Mouse (Mus musculus) kidney, adult 2 months (tissue): ENCODE measurements around the gene Hnrnpa0. TPM values are rescaled to one million over a fixed set of nuclear protein-coding genes. Genes with fewer than 3 reads are reported as not detected.

Experiments used
- DNase-seq: peaks from one replicate; pipeline ENCODE4 v3.0.0; 2021
- H3K27ac ChIP-seq: fragments of 200-500 bp; 2 replicates; pipeline ENCODE4 v1.5.1; 2012; ENCODE audit warnings: low read depth, low read length, control low read depth, inconsistent platforms; ENCODE audit not compliant: insufficient read depth
- H3K27me3 ChIP-seq: fragments of 200-500 bp; replicated peaks from 2 replicates; pipeline ENCODE4 v1.6.1; 2012; ENCODE audit warnings: mild to moderate bottlenecking, moderate library complexity, low read length, inconsistent platforms; ENCODE audit not compliant: control insufficient read depth, insufficient read depth
- H3K36me3 ChIP-seq: fragments of 200-500 bp; 2 replicates; pipeline ENCODE4 v1.6.1; 2012; ENCODE audit warnings: mild to moderate bottlenecking, moderate library complexity, low read length, inconsistent platforms; ENCODE audit not compliant: control insufficient read depth, insufficient read depth
- H3K4me1 ChIP-seq: fragments of 200-500 bp; 2 replicates; pipeline ENCODE4 v1.6.1; 2011; ENCODE audit warnings: low read length; ENCODE audit not compliant: control insufficient read depth, insufficient read depth
- H3K4me3 ChIP-seq: fragments of 200-500 bp; 2 replicates; pipeline ENCODE4 v1.5.1; 2011; ENCODE audit warnings: mild to moderate bottlenecking, low read depth, low read length, control low read depth; ENCODE audit not compliant: insufficient read depth
- CTCF ChIP-seq: fragments of 200-500 bp; conservative IDR thresholded peaks from 2 replicates; pipeline ENCODE4 v1.5.1; 2011; ENCODE audit warnings: low read depth, mild to moderate bottlenecking, control low read depth, low read length, moderate library complexity, mixed read lengths; ENCODE audit not compliant: insufficient read depth, insufficient read length
- POLR2A ChIP-seq: fragments of 200-500 bp; IDR thresholded peaks from one replicate; pipeline ENCODE4 v1.6.1; 2011; ENCODE audit warnings: low read depth, low read length, control low read depth
- WGBS: fragments of 180-500 bp; shearing (Covaris S2); methylation state at CpG from one replicate; pipeline ENCODE4 v1.1.7; 2018; 5-methylcytosine and 5-hydroxymethylcytosine counted together
- polyA plus RNA-seq: library from polyadenylated mRNA; depleted of rRNA; stranded (reverse); fragments of >200 nt; gene quantifications from 2 replicates; pipeline ENCODE4 v1.2.3, GENCODE M21; 2012; rRNA removed

Gene Hnrnpa0
- polyA plus RNA-seq, 1 experiment: 38.3 TPM

- Histone ChIP-seq H3K4me1 (no peaks in the 10 kb centered on the region), H3K4me3 (no peak overlapping the region), H3K27ac (no peak overlapping the region), H3K27me3 (no peaks in the 10 kb centered on the region), H3K36me3 (no peaks in the 10 kb centered on the region; the same call in 1 of the 2 replicates)
- DNase-seq: no peak
- TF ChIP-seq CTCF (no peak), POLR2A (no peak)
- WGBS: 93% methylated on average over 5 of the region's 5 CpGs
These were observed 44.0 kb downstream of the Hnrnpa0 start for GRCm38 (mm10) chr13:58084396-58084795.

- Histone ChIP-seq H3K36me3 (no peaks in the 10 kb centered on the region; the same call in 1 of the 2 replicates), H3K27ac (no peak overlapping the region), H3K27me3 (no peaks in the 10 kb centered on the region), H3K4me1 (no peaks in the 10 kb centered on the region), H3K4me3 (no peak overlapping the region)
- TF ChIP-seq POLR2A: no peak
- 88% methylated on average over 11 of the region's 11 CpGs for WGBS
- no peak for DNase-seq
These were observed 44.8 kb downstream of the Hnrnpa0 start for GRCm38 (mm10) chr13:58083521-58083920.

GRCm38 (mm10) chr13:58083048-58083447, 45.3 kb downstream of the Hnrnpa0 start:
- Histone ChIP-seq H3K4me1 (no peaks in the 10 kb centered on the region), H3K36me3 (no peaks in the 10 kb centered on the region; the same call in 1 of the 2 replicates), H3K27me3 (no peaks in the 10 kb centered on the region), H3K4me3 (no peak overlapping the region), H3K27ac (no peak overlapping the region)
- WGBS: 68% methylated on average over 5 of the region's 5 CpGs
- no peak for DNase-seq
- TF ChIP-seq POLR2A (no peak), CTCF (no peak)

- no peak for DNase-seq
- Histone ChIP-seq H3K4me3 (no peak overlapping the region), H3K4me1 (0 out of 2 replicates have a peak, but pooled peaks cover 4% of the 10 kb centered on the region), H3K36me3 (no peaks in the 10 kb centered on the region), H3K27me3 (no peaks in the 10 kb centered on the region), H3K27ac (no peak overlapping the region)
- no peak for TF ChIP-seq CTCF
- no peak for TF ChIP-seq POLR2A
- WGBS: 67% methylated on average over 5 of the region's 5 CpGs
These were observed 50.0 kb downstream of the Hnrnpa0 start for GRCm38 (mm10) chr13:58078361-58078760.

Other genes with a start within 250 kb of the Hnrnpa0 start
- 0.19 TPM in 2 replicates for gene Spock1, start 220.2 kb downstream of the Hnrnpa0 start, polyA plus RNA-seq
- gene Klhl3, start 15.0 kb downstream of the Hnrnpa0 start, polyA plus RNA-seq: 24.7 and 26.3 TPM in 2 replicates
- gene Idnk, start 29.1 kb upstream of the Hnrnpa0 start, polyA plus RNA-seq: 21.0 and 27.4 TPM in 2 replicates
- 111 and 134 TPM in 2 replicates for gene Ubqln1, start 87.1 kb upstream of the Hnrnpa0 start, polyA plus RNA-seq
- gene Gkap1, start 147.1 kb upstream of the Hnrnpa0 start, polyA plus RNA-seq: 11.0 and 11.9 TPM in 2 replicates
- gene Kif27, start 230.6 kb upstream of the Hnrnpa0 start, polyA plus RNA-seq: 0.22 and 0.31 TPM in 2 replicates